In the genomic region with DNA sequence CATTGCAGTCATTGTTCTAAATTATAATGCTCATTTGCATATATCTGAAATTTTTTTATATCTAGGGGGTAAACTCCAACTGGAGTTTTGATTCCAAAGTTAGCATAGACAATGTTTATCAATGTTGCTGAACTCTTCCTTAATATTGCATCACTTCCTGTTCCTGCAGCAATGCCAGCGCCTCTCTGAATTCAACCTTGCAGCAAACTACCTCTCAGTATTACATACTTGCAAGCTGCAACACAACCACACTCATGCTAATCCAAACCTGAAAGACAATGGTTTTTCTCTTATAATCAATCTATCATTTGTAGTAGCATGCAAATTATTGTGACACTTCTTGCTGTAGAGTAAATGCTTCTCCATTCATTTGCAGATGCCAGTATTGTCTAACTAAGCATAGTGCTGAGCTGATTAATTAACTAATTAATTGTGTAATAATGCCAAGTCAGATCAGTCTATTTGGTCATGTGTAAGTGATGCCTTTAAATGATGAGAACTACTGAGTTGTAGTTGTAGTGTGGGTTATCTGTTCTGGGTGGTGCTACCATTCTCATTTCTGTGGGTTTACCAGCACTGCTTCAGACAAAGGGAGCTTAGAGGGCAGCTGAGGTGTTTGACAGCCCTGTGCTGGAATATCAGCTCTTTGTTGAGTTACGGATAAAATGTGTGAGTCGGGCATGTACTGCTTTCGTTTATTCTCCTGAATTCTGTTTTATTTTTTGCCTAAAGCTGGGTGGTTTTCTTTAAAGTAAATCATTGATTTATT, we compare ENCODE assay signal across 22 mouse cellular contexts.
DNase-seq lines count a peak whose midpoint lies in the region; ATAC-seq and TF ChIP-seq lines count a peak whose summit lies in the region.
"Had no signal": no experiment of that assay in that cellular context is flagged by ENCODE, and none has a peak within 500 bp of the region (broad histone marks: within the 10 kb centered on the region; RNA-seq: fewer than 3 reads in every experiment).

No protein-coding gene starts in this region.

- no peaks in the 10 kb centered on the region for H3K9me3 ChIP-seq in midbrain, embryonic 15.5 days
- no peaks in the 10 kb centered on the region for H3K9me3 ChIP-seq in midbrain, embryonic 14.5 days (ENCODE audit: control insufficient read depth, low read length)
- no peaks in the 10 kb centered on the region for H3K9me3 ChIP-seq in forebrain, embryonic 14.5 days (replicated peaks; ENCODE audit: control insufficient read depth, low read length)
- no peaks in the 10 kb centered on the region for H3K9me3 ChIP-seq in intestine, postnatal 0 days (ENCODE audit: control insufficient read depth)
- H3K9me3 ChIP-seq: embryonic facial prominence, embryonic 13.5 days; kidney, embryonic 15.5 days; limb, embryonic 13.5 days; liver, embryonic 12.5 days had no signal

- peak; percentile 33; the same call in 1 of the 2 replicates for ATAC-seq in midbrain, embryonic 15.5 days (replicated peaks)
- ATAC-seq in midbrain, embryonic 14.5 days (ENCODE audit: low FRiP score, low TSS enrichment) = no peak; the same call in 1 of the 2 replicates
- peak; percentile 68; the same call in 1 of the 2 replicates for ATAC-seq in forebrain, embryonic 14.5 days
- peak; percentile 87 for ATAC-seq in megakaryocyte progenitor cell, adult 5-6 weeks (replicated peaks; ENCODE audit: poor library complexity)
- no peak for ATAC-seq in intestine, postnatal 0 days
- no peak for ATAC-seq in inflammation-experienced regulatory T-cells, adult 6 months
- ATAC-seq: intestine, embryonic 16.5 days; liver, embryonic 12.5 days had no signal

- no peak overlapping the region for H3K27ac ChIP-seq in midbrain, embryonic 15.5 days
- no peak overlapping the region for H3K27ac ChIP-seq in midbrain, embryonic 14.5 days (replicated peaks; ENCODE audit: low read depth, low read length)
- H3K27ac ChIP-seq in forebrain, embryonic 14.5 days (ENCODE audit: low read depth, low read length) = no peak overlapping the region
- H3K27ac ChIP-seq in intestine, postnatal 0 days (ENCODE audit: low read depth, low read length) = no peak overlapping the region
- H3K27ac ChIP-seq: embryonic facial prominence, embryonic 13.5 days; kidney, embryonic 15.5 days; limb, embryonic 13.5 days; liver, embryonic 12.5 days had no signal

- no peak for DNase-seq in midbrain, embryonic 14.5 days
- peak; percentile 33 for DNase-seq in brain, embryonic 14.5 days (ENCODE audit: low read depth)
- peak; percentile 15 for DNase-seq in forebrain, embryonic 14.5 days (ENCODE audit: low spot score)
- DNase-seq: adrenal gland, postnatal 25 days; cerebellum, adult 11 months; cerebellum, postnatal 25 days; embryo, embryonic 11 days; heart, adult 11 months; kidney, postnatal 36 days; lung, adult 18-20 months; lung, postnatal 10 days had no signal

- H3K4me3 ChIP-seq in midbrain, embryonic 15.5 days = no peak overlapping the region
- no peak overlapping the region for H3K4me3 ChIP-seq in midbrain, embryonic 14.5 days (replicated peaks; ENCODE audit: low read depth, low read length)
- no peak overlapping the region for H3K4me3 ChIP-seq in forebrain, embryonic 14.5 days (ENCODE audit: low read depth, low read length)
- no peak overlapping the region for H3K4me3 ChIP-seq in intestine, postnatal 0 days (ENCODE audit: low read depth, low read length)
- H3K4me3 ChIP-seq: embryonic facial prominence, embryonic 13.5 days; erythroblast, embryonic 14.5 days; kidney, embryonic 15.5 days; limb, embryonic 13.5 days; liver, embryonic 12.5 days had no signal

- H3K4me1 ChIP-seq in midbrain, embryonic 15.5 days = no peaks in the 10 kb centered on the region
- no peaks in the 10 kb centered on the region for H3K4me1 ChIP-seq in midbrain, embryonic 14.5 days (ENCODE audit: control insufficient read depth, insufficient read depth, low read length)
- H3K4me1 ChIP-seq in forebrain, embryonic 14.5 days (ENCODE audit: control insufficient read depth, insufficient read depth, low read length) = no peaks in the 10 kb centered on the region
- H3K4me1 ChIP-seq in intestine, postnatal 0 days (replicated peaks; ENCODE audit: control insufficient read depth, insufficient read depth, low read length) = no peaks in the 10 kb centered on the region
- H3K4me1 ChIP-seq: embryonic facial prominence, embryonic 13.5 days; kidney, embryonic 15.5 days; limb, embryonic 13.5 days; liver, embryonic 12.5 days had no signal

- H3K4me2 ChIP-seq in midbrain, embryonic 15.5 days = no peak overlapping the region
- H3K4me2 ChIP-seq in midbrain, embryonic 14.5 days (ENCODE audit: low read length) = no peak overlapping the region
- no peak overlapping the region for H3K4me2 ChIP-seq in forebrain, embryonic 14.5 days (ENCODE audit: low read length)
- no peak overlapping the region for H3K4me2 ChIP-seq in intestine, postnatal 0 days (replicated peaks; ENCODE audit: low read depth)
- H3K4me2 ChIP-seq: embryonic facial prominence, embryonic 13.5 days; heart, embryonic 11.5 days; kidney, embryonic 15.5 days; limb, embryonic 13.5 days; liver, embryonic 12.5 days had no signal

- WGBS in midbrain, embryonic 15.5 days = 70% methylated on average over 4 of the region's 4 CpGs
- 74% methylated on average over 4 of the region's 4 CpGs for WGBS in midbrain, embryonic 14.5 days
- WGBS in forebrain, embryonic 14.5 days = 58% methylated on average over 4 of the region's 4 CpGs
- 74% methylated on average over 4 of the region's 4 CpGs for WGBS in intestine, postnatal 0 days

- TF ChIP-seq CTCF in brain, embryonic 14.5 days (IDR thresholded peaks at IDR 0.05; ENCODE audit: borderline replicate concordance, extremely low read depth, insufficient read depth, insufficient read length) = no peak
- no peak for TF ChIP-seq CTCF in intestine, postnatal 0 days (IDR thresholded peaks at IDR 0.05; ENCODE audit: low read depth)

- H3K36me3 ChIP-seq in midbrain, embryonic 15.5 days (replicated peaks) = no peaks in the 10 kb centered on the region
- no peaks in the 10 kb centered on the region for H3K36me3 ChIP-seq in midbrain, embryonic 14.5 days (ENCODE audit: control insufficient read depth, insufficient read depth, low read length)
- H3K36me3 ChIP-seq in forebrain, embryonic 14.5 days (ENCODE audit: control insufficient read depth, insufficient read depth, low read length) = no peaks in the 10 kb centered on the region
- H3K36me3 ChIP-seq in intestine, postnatal 0 days (ENCODE audit: control insufficient read depth, insufficient read depth) = no peaks in the 10 kb centered on the region
- H3K36me3 ChIP-seq: embryonic facial prominence, embryonic 13.5 days; kidney, embryonic 15.5 days; limb, embryonic 13.5 days; liver, embryonic 12.5 days had no signal

- TF ChIP-seq POLR2A in brain, embryonic 14.5 days (IDR thresholded peaks at IDR 0.05; ENCODE audit: borderline replicate concordance, extremely low read depth, insufficient read depth, insufficient read length, poor library complexity, severe bottlenecking) = no peak

- no peak overlapping the region for H3K9ac ChIP-seq in midbrain, embryonic 15.5 days
- H3K9ac ChIP-seq in midbrain, embryonic 14.5 days (replicated peaks; ENCODE audit: low read length) = no peak overlapping the region
- no peak overlapping the region for H3K9ac ChIP-seq in forebrain, embryonic 14.5 days (ENCODE audit: low read length)
- no peak overlapping the region for H3K9ac ChIP-seq in intestine, postnatal 0 days (ENCODE audit: low read depth, low read length)
- H3K9ac ChIP-seq: embryonic facial prominence, embryonic 13.5 days; kidney, embryonic 15.5 days; limb, embryonic 13.5 days; liver, embryonic 12.5 days had no signal

- no peaks in the 10 kb centered on the region for H3K27me3 ChIP-seq in midbrain, embryonic 15.5 days (replicated peaks)
- H3K27me3 ChIP-seq in midbrain, embryonic 14.5 days (ENCODE audit: control insufficient read depth, insufficient read depth, low read length) = no peaks in the 10 kb centered on the region
- H3K27me3 ChIP-seq in forebrain, embryonic 14.5 days (replicated peaks; ENCODE audit: control insufficient read depth, insufficient read depth, low read length) = no peaks in the 10 kb centered on the region
- no peaks in the 10 kb centered on the region for H3K27me3 ChIP-seq in intestine, postnatal 0 days (replicated peaks; ENCODE audit: control insufficient read depth, insufficient read depth, low read length)
- H3K27me3 ChIP-seq: embryonic facial prominence, embryonic 13.5 days; kidney, embryonic 15.5 days; limb, embryonic 13.5 days; liver, embryonic 12.5 days had no signal

Comparison
In these comparisons a context has a peak if more than half of its experiments do, and no peak if none do; other contexts are left out.
1. ATAC-seq: peak in midbrain, embryonic 15.5 days (single experiment), forebrain, embryonic 14.5 days (single experiment) and megakaryocyte progenitor cell, adult 5-6 weeks (single experiment); none in midbrain, embryonic 14.5 days (single experiment), intestine, postnatal 0 days (single experiment) and inflammation-experienced regulatory T-cells, adult 6 months (single experiment).